Mouse (Mus musculus): ENCODE measurements around the gene Lrrfip1.

GRCm38 (mm10) chr1:91085009-91085408 lies 86.5 kb downstream of the Lrrfip1 start:
- TF ChIP-seq POLR2A (IDR thresholded peaks at IDR 0.05; ENCODE audit: borderline replicate concordance, insufficient read depth, low read length) (no peak), CTCF (IDR thresholded peaks at IDR 0.05; ENCODE audit: borderline replicate concordance, insufficient read depth, low read depth, low read length) (no peak)
